Mouse (Mus musculus): ENCODE data around the gene Olfr866. TPM values are rescaled to one million over a fixed set of nuclear protein-coding genes. Genes with fewer than 3 reads are reported as not detected.

Gene Olfr866
- total RNA-seq (2014; rRNA removed) (not detected in 2 replicates), polyA plus RNA-seq (2015; fragmentation: Nextera tagmentation; extraction: Ambion mirVana) (not detected in 2 replicates)

GRCm38 (mm10) chr9:20027935-20028334 is at the start of gene Olfr866:
TSS of gene Olfr866 (minus strand) at chr9:20028035.
- no peaks in the 10 kb centered on the region for H3K4me1 ChIP-seq (ENCODE audit: insufficient read depth, low read length)
- no peaks in the 10 kb centered on the region for H3K9me3 ChIP-seq (ENCODE audit: low read length)
- no peak within 1 kb of the TSS for H3K27ac ChIP-seq (ENCODE audit: low read depth, low read length)
- no peak for TF ChIP-seq CTCF (IDR thresholded peaks at IDR 0.05)
- no peak for ATAC-seq (ENCODE audit: low FRiP score)
- H3K36me3 ChIP-seq (ENCODE audit: insufficient read depth, low read length) = no peaks in the 10 kb centered on the region
- H3K9ac ChIP-seq (replicated peaks; ENCODE audit: low read length, poor library complexity, severe bottlenecking) = no peak within 1 kb of the TSS
- H3K4me3 ChIP-seq (ENCODE audit: low read depth, low read length) = no peak within 1 kb of the TSS
- no peak within 1 kb of the TSS for H3K4me2 ChIP-seq (ENCODE audit: low read depth, low read length, poor library complexity, severe bottlenecking)
- WGBS = 83% methylated on average over 2 of the region's 2 CpGs
- no peaks in the 10 kb centered on the region for H3K27me3 ChIP-seq (ENCODE audit: insufficient read depth, low read length)
- DNase-seq (ENCODE audit: low spot score) = no peak

- no peak for ATAC-seq (ENCODE audit: low FRiP score)
- Histone ChIP-seq H3K4me2 (ENCODE audit: low read depth, low read length, poor library complexity, severe bottlenecking) (no peak overlapping the region), H3K36me3 (ENCODE audit: insufficient read depth, low read length) (no peaks in the 10 kb centered on the region), H3K9me3 (ENCODE audit: low read length) (peaks cover 31% of the 10 kb centered on the region; the same call in 1 of the 2 replicates), H3K4me1 (ENCODE audit: insufficient read depth, low read length) (no peaks in the 10 kb centered on the region), H3K27ac (ENCODE audit: low read depth, low read length) (no peak overlapping the region), H3K9ac (replicated peaks; ENCODE audit: low read length, poor library complexity, severe bottlenecking) (no peak overlapping the region), H3K4me3 (ENCODE audit: low read depth, low read length) (no peak overlapping the region), H3K27me3 (ENCODE audit: insufficient read depth, low read length) (no peaks in the 10 kb centered on the region)
- no peak for TF ChIP-seq CTCF (IDR thresholded peaks at IDR 0.05)
- WGBS = 66% methylated on average over 7 of the region's 7 CpGs
- no peak for DNase-seq (ENCODE audit: low spot score)
Observed at GRCm38 (mm10) chr9:20073523-20074177, 45.8 kb upstream of the Olfr866 start.

- TF ChIP-seq CTCF (IDR thresholded peaks at IDR 0.05) = no peak
- Histone ChIP-seq H3K9ac (replicated peaks; ENCODE audit: low read length, poor library complexity, severe bottlenecking) (no peak overlapping the region), H3K27me3 (ENCODE audit: insufficient read depth, low read length) (no peaks in the 10 kb centered on the region), H3K9me3 (ENCODE audit: low read length) (peaks cover 18% of the 10 kb centered on the region; the same call in 1 of the 2 replicates), H3K36me3 (ENCODE audit: insufficient read depth, low read length) (no peaks in the 10 kb centered on the region), H3K4me2 (ENCODE audit: low read depth, low read length, poor library complexity, severe bottlenecking) (no peak overlapping the region), H3K4me1 (ENCODE audit: insufficient read depth, low read length) (no peaks in the 10 kb centered on the region), H3K4me3 (ENCODE audit: low read depth, low read length) (no peak overlapping the region), H3K27ac (ENCODE audit: low read depth, low read length) (no peak overlapping the region)
- 94% methylated on average over 1 of the region's 1 CpGs for WGBS
- ATAC-seq (ENCODE audit: low FRiP score) = no peak
- DNase-seq (ENCODE audit: low spot score) = no peak
Observed at GRCm38 (mm10) chr9:20071291-20071690, 43.5 kb upstream of the Olfr866 start.

- ATAC-seq (ENCODE audit: low FRiP score) (no peak), DNase-seq (ENCODE audit: low spot score) (no peak)
- H3K9me3 ChIP-seq (ENCODE audit: low read length) = peaks cover 15% of the 10 kb centered on the region; the same call in 1 of the 2 replicates
- H3K4me1 ChIP-seq (ENCODE audit: insufficient read depth, low read length) = no peaks in the 10 kb centered on the region
- no peak overlapping the region for H3K27ac ChIP-seq (ENCODE audit: low read depth, low read length)
- no peak overlapping the region for H3K9ac ChIP-seq (replicated peaks; ENCODE audit: low read length, poor library complexity, severe bottlenecking)
- H3K27me3 ChIP-seq (ENCODE audit: insufficient read depth, low read length) = no peaks in the 10 kb centered on the region
- no peak overlapping the region for H3K4me2 ChIP-seq (ENCODE audit: low read depth, low read length, poor library complexity, severe bottlenecking)
- H3K4me3 ChIP-seq (ENCODE audit: low read depth, low read length) = no peak overlapping the region
- TF ChIP-seq CTCF (IDR thresholded peaks at IDR 0.05) = no peak
- no peaks in the 10 kb centered on the region for H3K36me3 ChIP-seq (ENCODE audit: insufficient read depth, low read length)
- WGBS = 65% methylated on average over 3 of the region's 3 CpGs
Observed at GRCm38 (mm10) chr9:20070236-20070635, 42.4 kb upstream of the Olfr866 start.

- no peak within 1 kb of the TSS for H3K9ac ChIP-seq (replicated peaks; ENCODE audit: low read length, poor library complexity, severe bottlenecking)
- TF ChIP-seq CTCF (IDR thresholded peaks at IDR 0.05) = no peak
- no peak within 1 kb of the TSS for H3K27ac ChIP-seq (ENCODE audit: low read depth, low read length)
- H3K9me3 ChIP-seq (ENCODE audit: low read length) = peaks cover 10% of the 10 kb centered on the region; the same call in 1 of the 2 replicates
- DNase-seq (ENCODE audit: low spot score) (no peak), ATAC-seq (ENCODE audit: low FRiP score) (no peak)
- no peaks in the 10 kb centered on the region for H3K4me1 ChIP-seq (ENCODE audit: insufficient read depth, low read length)
- no peak within 1 kb of the TSS for H3K4me3 ChIP-seq (ENCODE audit: low read depth, low read length)
- H3K4me2 ChIP-seq (ENCODE audit: low read depth, low read length, poor library complexity, severe bottlenecking) = no peak within 1 kb of the TSS
- H3K36me3 ChIP-seq (ENCODE audit: insufficient read depth, low read length) = no peaks in the 10 kb centered on the region
- no peaks in the 10 kb centered on the region for H3K27me3 ChIP-seq (ENCODE audit: insufficient read depth, low read length)
- 70% methylated on average over 1 of the region's 1 CpGs for WGBS
Observed at GRCm38 (mm10) chr9:20057462-20057861, 29.6 kb upstream of the Olfr866 start, which contains the start of gene Olfr867. TSS of gene Olfr867 (minus strand) at chr9:20057562.

- H3K36me3 ChIP-seq (ENCODE audit: insufficient read depth, low read length) = no peaks in the 10 kb centered on the region
- no peak for TF ChIP-seq CTCF (IDR thresholded peaks at IDR 0.05)
- H3K4me3 ChIP-seq (ENCODE audit: low read depth, low read length) = no peak overlapping the region
- H3K27ac ChIP-seq (ENCODE audit: low read depth, low read length) = no peak overlapping the region
- peaks cover 25% of the 10 kb centered on the region for H3K9me3 ChIP-seq (ENCODE audit: low read length)
- no peak for DNase-seq (ENCODE audit: low spot score)
- no peak overlapping the region for H3K4me2 ChIP-seq (ENCODE audit: low read depth, low read length, poor library complexity, severe bottlenecking)
- no peak overlapping the region for H3K9ac ChIP-seq (replicated peaks; ENCODE audit: low read length, poor library complexity, severe bottlenecking)
- no peak for ATAC-seq (ENCODE audit: low FRiP score)
- WGBS = 73% methylated on average over 3 of the region's 3 CpGs
- H3K27me3 ChIP-seq (ENCODE audit: insufficient read depth, low read length) = no peaks in the 10 kb centered on the region
- H3K4me1 ChIP-seq (ENCODE audit: insufficient read depth, low read length) = no peaks in the 10 kb centered on the region
Observed at GRCm38 (mm10) chr9:20047964-20048363, 20.1 kb upstream of the Olfr866 start.

Small RNA genes lying within 50 kb of the gene (microRNA-seq; reads per million reads assigned to microRNA genes)
- gene Gm26231 (ENCODE audit: borderline number of aligned reads) (not detected), gene Gm44395 (ENCODE audit: borderline number of aligned reads) (not detected)

Other genes with a start within 250 kb of the Olfr866 start
- gene Olfr58, start 247.8 kb downstream of the Olfr866 start, total RNA-seq (2014; rRNA removed) = not detected in 2 replicates
- not detected in 2 replicates for gene Olfr58, start 247.8 kb downstream of the Olfr866 start, polyA plus RNA-seq (2015; fragmentation: Nextera tagmentation; extraction: Ambion mirVana)
- 0.11 TPM in 1 of 2 replicates, not detected in the other for gene Olfr859, start 223.1 kb downstream of the Olfr866 start, total RNA-seq (2014; rRNA removed)
- not detected in 2 replicates for gene Olfr859, start 223.1 kb downstream of the Olfr866 start, polyA plus RNA-seq (2015; fragmentation: Nextera tagmentation; extraction: Ambion mirVana)
- not detected in 2 replicates for gene Olfr860, start 178.3 kb downstream of the Olfr866 start, total RNA-seq (2014; rRNA removed)
- not detected in 2 replicates for gene Olfr860, start 178.3 kb downstream of the Olfr866 start, polyA plus RNA-seq (2015; fragmentation: Nextera tagmentation; extraction: Ambion mirVana)
- not detected in 2 replicates for gene Olfr862, start 140.0 kb downstream of the Olfr866 start, total RNA-seq (2014; rRNA removed)
- not detected in 2 replicates for gene Olfr862, start 140.0 kb downstream of the Olfr866 start, polyA plus RNA-seq (2015; fragmentation: Nextera tagmentation; extraction: Ambion mirVana)
- not detected in 2 replicates for gene Olfr77, start 111.2 kb downstream of the Olfr866 start, total RNA-seq (2014; rRNA removed)
- gene Olfr77, start 111.2 kb downstream of the Olfr866 start, polyA plus RNA-seq (2015; fragmentation: Nextera tagmentation; extraction: Ambion mirVana) = 0.15 and 0.16 TPM in 2 replicates
- not detected in 2 replicates for gene Olfr867, start 29.5 kb upstream of the Olfr866 start, total RNA-seq (2014; rRNA removed)
- gene Olfr867, start 29.5 kb upstream of the Olfr866 start, polyA plus RNA-seq (2015; fragmentation: Nextera tagmentation; extraction: Ambion mirVana) = not detected in 2 replicates
- gene Olfr868, start 70.6 kb upstream of the Olfr866 start, total RNA-seq (2014; rRNA removed) = not detected in 2 replicates
- gene Olfr868, start 70.6 kb upstream of the Olfr866 start, polyA plus RNA-seq (2015; fragmentation: Nextera tagmentation; extraction: Ambion mirVana) = not detected in 2 replicates
- not detected in 2 replicates for gene Olfr869, start 101.0 kb upstream of the Olfr866 start, total RNA-seq (2014; rRNA removed)
- not detected in 2 replicates for gene Olfr869, start 101.0 kb upstream of the Olfr866 start, polyA plus RNA-seq (2015; fragmentation: Nextera tagmentation; extraction: Ambion mirVana)
- not detected in 2 replicates for gene Olfr870, start 146.0 kb upstream of the Olfr866 start, total RNA-seq (2014; rRNA removed)
- not detected in 2 replicates for gene Olfr870, start 146.0 kb upstream of the Olfr866 start, polyA plus RNA-seq (2015; fragmentation: Nextera tagmentation; extraction: Ambion mirVana)
- gene Olfr871, start 184.2 kb upstream of the Olfr866 start, total RNA-seq (2014; rRNA removed) = not detected in 2 replicates
- not detected in 2 replicates for gene Olfr871, start 184.2 kb upstream of the Olfr866 start, polyA plus RNA-seq (2015; fragmentation: Nextera tagmentation; extraction: Ambion mirVana)
- gene Olfr872, start 209.1 kb upstream of the Olfr866 start, total RNA-seq (2014; rRNA removed) = not detected in 2 replicates
- gene Olfr872, start 209.1 kb upstream of the Olfr866 start, polyA plus RNA-seq (2015; fragmentation: Nextera tagmentation; extraction: Ambion mirVana) = not detected in 2 replicates